In genomic region chr14:118777478-118777877, GRCm38 (mm10) we compare ENCODE assay signal across 8 mouse cellular contexts. TPM values are rescaled to one million over a fixed set of nuclear protein-coding genes. Genes with fewer than 3 reads are reported as not detected.
"Had no signal": no experiment of that assay in that cellular context is flagged by ENCODE, and none has a peak within 500 bp of the region (broad histone marks: within the 10 kb centered on the region; RNA-seq: fewer than 3 reads in every experiment).

No protein-coding gene starts in this region.

- DNase-seq: kidney, adult 8-10 months; kidney, postnatal 4 days; lung, adult 18-20 months; midbrain, embryonic 14.5 days; thymus, adult 2 months; thymus, postnatal 25 days had no signal

RNA-seq across cellular contexts. Expression of gene Cldn10, which starts 10.2 kb away (rescaled TPM):
- polyA plus RNA-seq: liver, adult 2 months; myocyte had no signal
